Mouse (Mus musculus) natural killer cell, adult 2 months (primary cell): ENCODE results near the gene Ndrg4.

Source experiments
- DNase-seq, 2 experiments: peaks; one replicate each; pipeline ENCODE4 v3.0.0; 2022; ENCODE audit warnings: low spot score in 2 of 2

Ndrg4 gene

GRCm38 (mm10) chr8:95716546-95717335, 40.0 kb downstream of the Ndrg4 start:
- no peak for DNase-seq

GRCm38 (mm10) chr8:95727625-95728024, 50.8 kb downstream of the Ndrg4 start:
- DNase-seq, result no peak

GRCm38 (mm10) chr8:95738596-95738995, 61.8 kb downstream of the Ndrg4 start:
- no peak for DNase-seq

GRCm38 (mm10) chr8:95741732-95742131, 65.0 kb downstream of the Ndrg4 start:
- DNase-seq, result no peak

- no peak for DNase-seq
These were observed 71.2 kb downstream of the Ndrg4 start for GRCm38 (mm10) chr8:95748028-95748427.

- DNase-seq, result no peak
These were observed 75.1 kb downstream of the Ndrg4 start for GRCm38 (mm10) chr8:95751924-95752323.

GRCm38 (mm10) chr8:95760323-95760722, 83.5 kb downstream of the Ndrg4 start:
- DNase-seq, result no peak

- DNase-seq, result no peak
These were observed 87.4 kb downstream of the Ndrg4 start for GRCm38 (mm10) chr8:95764133-95764532.
